Mouse (Mus musculus) liver, embryonic 14.5 days (tissue): ENCODE results near the gene Ptprb. TPM values are rescaled to one million over a fixed set of nuclear protein-coding genes. Genes with fewer than 3 reads are reported as not detected.

Experiments
- ATAC-seq: fragments of 200-750 bp; cut with Nextera tagmentation; 2 replicates; pipeline ENCODE4 v1.8.0; 2017; ENCODE audit warnings: moderate number of reproducible peaks, mild to moderate bottlenecking, moderate library complexity; ENCODE audit not compliant: insufficient read depth
- DNase-seq, 3 experiments: peaks; one replicate each; pipeline ENCODE4 v3.0.0-alpha.2; 2012 to 2013; ENCODE audit warnings: low read depth in 3 of 3, low spot score in 3 of 3
- H3K27ac ChIP-seq: fragments of 300-500 bp; sonication (generic); 2 replicates; pipeline ENCODE4 v1.5.1; 2014; ENCODE audit warnings: moderate library complexity, mild to moderate bottlenecking, control low read depth, inconsistent platforms
- H3K27me3 ChIP-seq: fragments of 300-500 bp; sonication (generic); 2 replicates; pipeline ENCODE4 v1.6.1; 2014; ENCODE audit warnings: mild to moderate bottlenecking, low read length, moderate library complexity; ENCODE audit not compliant: control insufficient read depth, insufficient read depth
- H3K36me3 ChIP-seq: fragments of 300-500 bp; sonication (generic); replicated peaks from 2 replicates; pipeline ENCODE4 v1.6.1; 2014; ENCODE audit warnings: low read depth; ENCODE audit not compliant: control insufficient read depth, insufficient read depth
- H3K4me1 ChIP-seq, 2 experiments: fragments of 200-500 bp in 1 of 2; fragments of 300-500 bp in 1 of 2; sonication (generic) in 1 of 2; replicated peaks; 2 replicates each; pipeline ENCODE4 v1.6.1; 2012 to 2014; ENCODE audit warnings: antibody characterized with exemption in 1 of 2, inconsistent platforms in 1 of 2, low read length in 1 of 2; ENCODE audit not compliant: control insufficient read depth in 2 of 2, insufficient read depth in 2 of 2
- H3K4me2 ChIP-seq: fragments of 300-500 bp; sonication (generic); 2 replicates; pipeline ENCODE4 v1.6.1; 2014; ENCODE audit warnings: low read depth, mild to moderate bottlenecking, control low read depth, moderate library complexity
- H3K4me3 ChIP-seq, 2 experiments: fragments of 200-500 bp in 1 of 2; fragments of 300-500 bp in 1 of 2; sonication (generic) in 1 of 2; 2 replicates each; pipeline ENCODE4 v1.5.1; 2012 to 2014; ENCODE audit warnings: low read depth in 2 of 2, low read length in 2 of 2, mild to moderate bottlenecking in 2 of 2, control low read depth in 1 of 2, inconsistent platforms in 1 of 2, moderate library complexity in 1 of 2; ENCODE audit not compliant: insufficient read depth in 1 of 2
- H3K9ac ChIP-seq: fragments of 300-500 bp; sonication (generic); replicated peaks from 2 replicates; pipeline ENCODE4 v1.6.1; 2014; ENCODE audit warnings: mild to moderate bottlenecking, control low read depth, moderate library complexity
- H3K9me3 ChIP-seq: fragments of 300-500 bp; sonication (generic); 2 replicates; pipeline ENCODE4 v1.6.1; 2016; ENCODE audit warnings: low read length, mixed read lengths; ENCODE audit not compliant: control insufficient read depth
- CTCF ChIP-seq: IDR thresholded peaks from 2 replicates; pipeline ENCODE4 v1.5.1; 2016; ENCODE audit warnings: antibody characterized with exemption, low read depth, control low read depth
- EP300 ChIP-seq: IDR thresholded peaks from 2 replicates; pipeline ENCODE4 v1.6.1; 2016; ENCODE audit warnings: antibody characterized with exemption, low read depth
- WGBS: fragments of 180-500 bp; shearing (Covaris S2); extraction: QIAGEN DNeasy Blood & Tissue Kit; methylation state at CpG from one replicate; pipeline ENCODE4 v1.1.7; 2014; ENCODE audit not compliant: insufficient replicate concordance; 5-methylcytosine and 5-hydroxymethylcytosine counted together
- polyA plus RNA-seq, 2 experiments: library from polyadenylated mRNA; depleted of rRNA in 1 of 2; stranded (reverse) in 1 of 2; unstranded in 1 of 2; fragments of >200 nt; fragmentation: Nextera tagmentation in 1 of 2; extraction: Ambion mirVana in 1 of 2; gene quantifications; 2 replicates each; pipeline versions ENCODE4 v1.2.1 to v1.2.3; 2012 to 2014

The Ptprb gene
- polyA plus RNA-seq, 2 experiments, result 0.71 to 1.0 TPM

GRCm38 (mm10) chr10:116330458-116330857, 55.1 kb downstream of the Ptprb start:
- Histone ChIP-seq H3K9ac (no peak overlapping the region), H3K36me3 (no peaks in the 10 kb centered on the region), H3K4me2 (peak overlapping the region; percentile 27), H3K4me3 (no peak overlapping the region), H3K27ac (no peak overlapping the region), H3K9me3 (no peaks in the 10 kb centered on the region), H3K4me1 (no peaks in the 10 kb centered on the region), H3K27me3 (no peaks in the 10 kb centered on the region)
- no peak for ATAC-seq
- no peak for TF ChIP-seq EP300
- TF ChIP-seq CTCF, result peak; percentile 82
- 29% methylated on average over 5 of the region's 5 CpGs for WGBS
- peak; percentile 18 to 32 (median 20) for DNase-seq

- 55% methylated on average over 23 of the region's 23 CpGs for WGBS
- H3K4me2 ChIP-seq, result peak overlapping the region; percentile 27
- H3K4me1 ChIP-seq, result no peaks in the 10 kb centered on the region
- no peaks in the 10 kb centered on the region for H3K27me3 ChIP-seq
- no peak overlapping the region for H3K9ac ChIP-seq
- H3K9me3 ChIP-seq, result no peaks in the 10 kb centered on the region
- ATAC-seq (no peak), DNase-seq (no peak)
- no peaks in the 10 kb centered on the region for H3K36me3 ChIP-seq
- TF ChIP-seq CTCF (no peak), EP300 (no peak)
- H3K27ac ChIP-seq, result no peak overlapping the region
- H3K4me3 ChIP-seq, result no peak overlapping the region
Observed at GRCm38 (mm10) chr10:116330961-116331510, 55.7 kb downstream of the Ptprb start.

DNA sequence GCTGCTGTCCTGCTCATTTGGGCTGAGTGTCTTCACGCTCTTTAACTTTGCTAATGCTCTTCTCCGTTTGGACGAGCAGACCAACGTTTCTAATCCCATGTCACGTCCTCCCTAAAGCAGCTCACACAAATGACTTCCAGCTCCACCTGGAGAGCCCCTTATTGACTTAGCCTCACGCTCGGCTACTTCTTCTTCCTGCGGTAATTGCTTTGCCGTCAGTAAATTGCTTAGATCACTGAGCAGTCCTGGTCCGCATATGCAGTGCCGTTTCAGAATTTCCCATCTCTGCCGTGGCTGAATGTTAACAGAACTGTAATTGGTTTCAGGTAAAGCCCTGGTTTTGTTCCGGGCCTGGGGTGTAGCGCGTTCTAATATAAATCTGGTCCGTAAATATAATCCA, 58.3 kb downstream of the Ptprb start:
- WGBS, result 72% methylated on average over 16 of the region's 16 CpGs
- ATAC-seq, result no peak

GRCm38 (mm10) chr10:116334120-116334519, 58.8 kb downstream of the Ptprb start:
- no peaks in the 10 kb centered on the region for H3K36me3 ChIP-seq
- no peaks in the 10 kb centered on the region for H3K4me1 ChIP-seq
- H3K9ac ChIP-seq, result no peak overlapping the region
- H3K27ac ChIP-seq, result no peak overlapping the region
- H3K9me3 ChIP-seq, result no peaks in the 10 kb centered on the region
- no peak overlapping the region for H3K4me3 ChIP-seq
- DNase-seq, result no peak
- ATAC-seq, result no peak
- no peak overlapping the region for H3K4me2 ChIP-seq
- no peaks in the 10 kb centered on the region for H3K27me3 ChIP-seq
- 82% methylated on average over 7 of the region's 7 CpGs for WGBS
- TF ChIP-seq EP300, result no peak
- TF ChIP-seq CTCF, result no peak

More for the DNA sequence above, 58.3 kb downstream of the Ptprb start:
- no peaks in the 10 kb centered on the region for H3K9me3 ChIP-seq
- no peak overlapping the region for H3K27ac ChIP-seq
- no peaks in the 10 kb centered on the region for H3K27me3 ChIP-seq
- no peak for TF ChIP-seq EP300
- TF ChIP-seq CTCF, result no peak
- no peak overlapping the region for H3K4me2 ChIP-seq
- H3K4me3 ChIP-seq, result no peak overlapping the region
- H3K36me3 ChIP-seq, result no peaks in the 10 kb centered on the region
- no peaks in the 10 kb centered on the region for H3K4me1 ChIP-seq
- H3K9ac ChIP-seq, result no peak overlapping the region
- no peak for DNase-seq

- 79% methylated on average over 7 of the region's 7 CpGs for WGBS
- no peak overlapping the region for H3K27ac ChIP-seq
- no peaks in the 10 kb centered on the region for H3K9me3 ChIP-seq
- H3K27me3 ChIP-seq, result no peaks in the 10 kb centered on the region
- H3K36me3 ChIP-seq, result no peaks in the 10 kb centered on the region
- no peak overlapping the region for H3K4me2 ChIP-seq
- no peak for DNase-seq
- TF ChIP-seq EP300 (no peak), CTCF (no peak)
- H3K4me1 ChIP-seq, result no peaks in the 10 kb centered on the region
- H3K9ac ChIP-seq, result no peak overlapping the region
- no peak overlapping the region for H3K4me3 ChIP-seq
- ATAC-seq, result no peak
Observed at GRCm38 (mm10) chr10:116335328-116335727, 60.0 kb downstream of the Ptprb start.
